Mouse (Mus musculus) liver, embryonic 16.5 days (tissue): ENCODE measurements around the gene Dnah14. TPM values are rescaled to one million over a fixed set of nuclear protein-coding genes. Genes with fewer than 3 reads are reported as not detected.

Source experiments
- ATAC-seq: fragments of 200-750 bp; cut with Nextera tagmentation; 2 replicates; pipeline ENCODE4 v1.8.0; 2017; ENCODE audit warnings: low read depth, mild to moderate bottlenecking, moderate number of reproducible peaks, moderate library complexity
- H3K27ac ChIP-seq: fragments of 300-500 bp; sonication (generic); 2 replicates; pipeline ENCODE4 v1.5.1; 2014; ENCODE audit warnings: mild to moderate bottlenecking, low read length
- H3K27me3 ChIP-seq: fragments of 300-500 bp; sonication (generic); 2 replicates; pipeline ENCODE4 v1.6.1; 2014; ENCODE audit warnings: low read depth, low read length, mixed read lengths; ENCODE audit not compliant: control insufficient read depth, insufficient read depth
- H3K36me3 ChIP-seq: fragments of 300-500 bp; sonication (generic); 2 replicates; pipeline ENCODE4 v1.6.1; 2014; ENCODE audit warnings: mild to moderate bottlenecking; ENCODE audit not compliant: control insufficient read depth, insufficient read depth
- H3K4me1 ChIP-seq: fragments of 300-500 bp; sonication (generic); 2 replicates; pipeline ENCODE4 v1.6.1; 2014; ENCODE audit warnings: low read depth, low read length, mixed read lengths; ENCODE audit not compliant: control insufficient read depth
- H3K4me2 ChIP-seq: fragments of 300-500 bp; sonication (generic); 2 replicates; pipeline ENCODE4 v1.6.1; 2014; ENCODE audit warnings: low read depth, low read length, mixed read lengths
- H3K4me3 ChIP-seq: fragments of 300-500 bp; sonication (generic); 2 replicates; pipeline ENCODE4 v1.5.1; 2014; ENCODE audit warnings: low read depth, mild to moderate bottlenecking, low read length
- H3K9ac ChIP-seq: fragments of 300-500 bp; sonication (generic); 2 replicates; pipeline ENCODE4 v1.6.1; 2014; ENCODE audit warnings: low read depth, low read length
- H3K9me3 ChIP-seq: fragments of 300-500 bp; sonication (generic); replicated peaks from 2 replicates; pipeline ENCODE4 v1.6.1; 2016; ENCODE audit warnings: low read length; ENCODE audit not compliant: control insufficient read depth
- WGBS: fragments of 180-500 bp; shearing (Covaris S2); extraction: QIAGEN DNeasy Blood & Tissue Kit; methylation state at CpG from one replicate; pipeline ENCODE4 v1.1.7; 2014; ENCODE audit not compliant: insufficient replicate concordance; 5-methylcytosine and 5-hydroxymethylcytosine counted together
- polyA plus RNA-seq: library from polyadenylated mRNA; unstranded; fragments of >200 nt; fragmentation: Nextera tagmentation; extraction: Ambion mirVana; gene quantifications from 2 replicates; pipeline ENCODE4 v1.2.1, GENCODE M21; 2015

Dnah14 gene
- polyA plus RNA-seq, 1 experiment from 2014 or later = 2.3 TPM

DNA sequence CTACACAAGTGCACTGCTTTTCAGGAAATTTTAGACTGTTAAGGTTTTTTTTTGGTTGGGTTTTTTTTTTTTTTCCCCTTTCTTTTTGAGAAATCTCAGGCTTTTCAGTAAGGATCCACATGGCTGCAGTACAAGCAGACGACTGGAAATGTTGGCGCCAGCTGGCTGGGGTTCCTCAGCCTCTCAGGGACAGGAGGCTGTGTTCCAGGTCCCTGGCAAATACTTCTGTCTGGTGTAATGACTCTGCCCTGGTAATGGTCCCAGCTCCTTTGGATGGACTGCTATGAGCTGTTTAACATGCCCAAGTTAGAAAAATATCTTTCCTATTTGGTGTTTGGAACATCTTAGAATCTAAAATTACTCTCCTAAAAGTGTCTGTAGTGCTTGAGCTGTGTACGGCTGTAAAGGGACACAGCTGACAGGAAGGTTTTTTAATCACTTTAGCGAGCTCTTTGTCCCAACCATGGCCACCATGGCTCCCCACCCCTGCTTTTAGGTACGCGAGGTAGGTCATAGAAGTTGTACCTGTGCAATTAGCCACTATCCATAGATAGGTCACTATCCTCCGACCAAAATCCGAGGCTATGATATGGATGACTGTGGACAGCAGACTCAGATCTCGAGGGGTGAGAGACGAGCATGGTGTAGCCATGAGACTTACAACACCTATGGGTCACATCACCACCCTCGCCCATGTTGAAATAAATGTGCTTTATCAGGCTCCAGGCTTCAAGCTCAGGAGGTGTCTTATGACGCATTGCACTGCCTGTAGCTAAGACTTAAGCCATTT lies 275.4 kb downstream of the Dnah14 start:
- no peaks in the 10 kb centered on the region; the same call in none of the 2 replicates for H3K4me1 ChIP-seq
- H3K4me2 ChIP-seq = no peak overlapping the region
- H3K27ac ChIP-seq = peak overlapping the region; percentile 72; the same call in 1 of the 2 replicates
- H3K27me3 ChIP-seq = peaks cover 8% of the 10 kb centered on the region
- WGBS = 65% methylated on average over 12 of the region's 12 CpGs
- no peak for ATAC-seq
- H3K9me3 ChIP-seq = no peaks in the 10 kb centered on the region
- no peak overlapping the region for H3K9ac ChIP-seq
- H3K36me3 ChIP-seq = no peaks in the 10 kb centered on the region
- no peak overlapping the region for H3K4me3 ChIP-seq

DNA sequence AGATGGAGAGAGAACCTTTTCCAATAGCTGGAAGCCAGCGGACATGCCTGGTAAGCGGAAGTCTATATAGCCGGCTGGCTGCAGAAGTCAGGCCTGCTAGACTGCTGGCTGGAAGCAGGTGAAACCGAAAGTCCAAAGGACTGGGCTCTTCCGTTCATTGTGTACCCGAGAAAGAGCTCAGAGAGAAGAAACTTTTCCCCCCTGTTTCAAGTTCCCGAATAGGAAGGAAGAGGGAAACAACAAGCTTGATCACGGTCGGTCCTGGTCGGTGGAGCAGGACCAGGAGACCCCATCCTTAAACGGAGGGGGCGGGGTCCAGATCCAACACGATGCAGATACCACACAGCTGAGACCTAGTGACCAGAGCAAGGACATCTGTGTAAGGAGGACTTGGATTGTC lies 276.1 kb downstream of the Dnah14 start:
- peak; percentile 32 for ATAC-seq

DNA sequence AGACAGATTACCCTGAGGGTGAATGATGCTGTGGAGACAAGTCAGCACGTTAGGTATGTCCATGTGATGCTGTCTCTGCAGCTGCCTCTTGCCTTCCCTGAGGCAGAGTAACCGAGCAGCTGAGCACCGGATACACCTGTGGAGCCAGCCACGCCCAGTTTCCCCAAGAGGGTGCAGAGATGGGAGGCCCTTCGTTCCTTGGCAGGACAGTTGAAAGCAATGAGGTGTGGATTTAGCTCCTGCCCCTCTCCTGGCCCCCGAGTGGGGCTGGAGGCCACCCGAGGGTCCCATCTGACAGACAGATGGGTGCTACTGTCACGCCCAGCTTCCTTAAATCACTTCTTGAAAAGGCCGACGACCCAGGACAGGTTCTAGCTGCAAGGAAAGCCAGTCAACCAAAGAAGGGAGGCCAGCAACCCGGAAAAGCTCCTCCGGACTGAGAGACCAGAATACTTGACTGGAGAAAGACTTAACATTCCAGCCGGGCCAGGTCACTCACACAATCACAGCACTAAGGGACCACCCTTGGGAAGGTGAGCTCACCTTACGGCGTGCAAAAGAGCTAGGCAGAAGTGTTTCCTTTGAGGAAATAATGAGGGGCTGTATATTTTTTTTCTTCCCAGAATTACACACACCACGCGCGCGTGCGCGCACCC lies 276.9 kb downstream of the Dnah14 start:
- no peak overlapping the region for H3K9ac ChIP-seq
- 7% methylated on average over 21 of the region's 21 CpGs for WGBS
- H3K27ac ChIP-seq = peak overlapping the region; percentile 72

More for the DNA sequence above, 276.1 kb downstream of the Dnah14 start:
- Histone ChIP-seq H3K4me1 (no peaks in the 10 kb centered on the region; the same call in none of the 2 replicates), H3K4me2 (peak overlapping the region; percentile 51), H3K27me3 (peaks cover 8% of the 10 kb centered on the region), H3K36me3 (no peaks in the 10 kb centered on the region), H3K9ac (peak overlapping the region; percentile 25; the same call in 1 of the 2 replicates), H3K4me3 (peak overlapping the region; percentile 41), H3K9me3 (no peaks in the 10 kb centered on the region), H3K27ac (peak overlapping the region; percentile 72)
- 16% methylated on average over 13 of the region's 13 CpGs for WGBS

GRCm38 (mm10) chr1:181854829-181855228 lies 278.5 kb downstream of the Dnah14 start:
- Histone ChIP-seq H3K4me3 (no peak overlapping the region), H3K27ac (no peak overlapping the region), H3K4me1 (no peaks in the 10 kb centered on the region; the same call in none of the 2 replicates), H3K4me2 (no peak overlapping the region), H3K36me3 (no peaks in the 10 kb centered on the region), H3K9ac (no peak overlapping the region), H3K9me3 (no peaks in the 10 kb centered on the region), H3K27me3 (peaks cover 8% of the 10 kb centered on the region)
- WGBS = 85% methylated on average over 2 of the region's 2 CpGs
- no peak for ATAC-seq

More for the DNA sequence above, 276.9 kb downstream of the Dnah14 start:
- H3K9me3 ChIP-seq = no peaks in the 10 kb centered on the region
- H3K4me2 ChIP-seq = peak overlapping the region; percentile 51
- H3K4me3 ChIP-seq = peak overlapping the region; percentile 41
- no peaks in the 10 kb centered on the region for H3K36me3 ChIP-seq
- ATAC-seq = peak; percentile 70
- H3K4me1 ChIP-seq = no peaks in the 10 kb centered on the region; the same call in none of the 2 replicates
- peaks cover 8% of the 10 kb centered on the region for H3K27me3 ChIP-seq

DNA sequence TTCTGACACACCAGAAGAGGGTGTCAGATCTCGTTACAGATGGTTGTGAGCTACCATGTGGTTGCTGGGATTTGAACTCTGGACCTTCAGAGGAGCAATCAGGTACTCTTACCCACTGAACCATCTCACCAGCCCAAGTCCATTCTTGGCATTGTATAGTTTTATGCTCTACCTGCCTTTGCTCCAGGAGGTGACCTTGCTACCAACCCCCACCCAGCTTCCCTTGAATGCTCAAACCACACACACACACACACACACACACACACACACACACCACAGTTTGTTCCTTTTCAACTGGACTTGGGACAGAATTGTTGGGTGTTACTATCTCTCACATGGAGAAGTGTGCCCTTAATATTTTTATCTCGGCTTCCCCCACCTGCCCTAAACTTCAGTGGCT lies 280.0 kb downstream of the Dnah14 start:
- no peak overlapping the region for H3K4me2 ChIP-seq

DNA sequence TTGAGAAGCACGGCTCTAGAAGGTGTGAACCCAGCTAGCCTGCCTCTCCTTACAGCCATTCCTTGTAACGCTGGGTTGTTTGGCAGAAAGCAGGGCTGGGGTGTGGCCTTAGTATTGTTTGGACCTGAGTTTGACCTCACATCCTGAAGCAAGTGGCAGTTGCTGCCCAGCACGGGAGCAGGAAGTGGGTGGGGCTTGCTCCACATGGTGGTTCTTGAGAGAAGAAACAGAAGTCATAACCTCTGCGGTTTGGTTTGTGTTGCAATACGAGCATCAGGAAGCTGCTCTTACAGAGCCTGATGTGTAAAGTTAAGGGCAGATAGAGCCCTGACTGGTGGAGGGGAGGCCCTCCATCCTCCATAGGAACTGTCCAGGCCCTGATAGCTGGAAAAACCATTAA lies 284.3 kb downstream of the Dnah14 start:
- WGBS = 4% methylated on average over 5 of the region's 5 CpGs
- Histone ChIP-seq H3K36me3 (no peaks in the 10 kb centered on the region), H3K27ac (peak overlapping the region; percentile 44), H3K4me1 (peaks cover 17% of the 10 kb centered on the region), H3K4me3 (no peak overlapping the region), H3K9me3 (no peaks in the 10 kb centered on the region), H3K27me3 (no peaks in the 10 kb centered on the region), H3K9ac (no peak overlapping the region), H3K4me2 (no peak overlapping the region)
- ATAC-seq = peak; percentile 73

More for the DNA sequence above, 280.0 kb downstream of the Dnah14 start:
- Histone ChIP-seq H3K27ac (no peak overlapping the region), H3K36me3 (no peaks in the 10 kb centered on the region), H3K9me3 (no peaks in the 10 kb centered on the region), H3K4me1 (peaks cover 5% of the 10 kb centered on the region), H3K9ac (no peak overlapping the region), H3K4me3 (no peak overlapping the region), H3K27me3 (peaks cover 8% of the 10 kb centered on the region)
- ATAC-seq = no peak
- WGBS = 54% methylated on average over 2 of the region's 2 CpGs

GRCm38 (mm10) chr1:181861181-181861902 lies 285.0 kb downstream of the Dnah14 start:
- Histone ChIP-seq H3K9me3 (no peaks in the 10 kb centered on the region), H3K4me2 (no peak overlapping the region), H3K4me1 (peaks cover 17% of the 10 kb centered on the region), H3K9ac (no peak overlapping the region), H3K27me3 (no peaks in the 10 kb centered on the region), H3K4me3 (no peak overlapping the region), H3K36me3 (no peaks in the 10 kb centered on the region), H3K27ac (peak overlapping the region; percentile 44)
- ATAC-seq = peak; percentile 57
- 21% methylated on average over 2 of the region's 2 CpGs for WGBS

GRCm38 (mm10) chr1:181862676-181863374 lies 286.5 kb downstream of the Dnah14 start:
- no peak for ATAC-seq
- 64% methylated on average over 16 of the region's 16 CpGs for WGBS
- H3K27ac ChIP-seq = no peak overlapping the region

More at GRCm38 (mm10) chr1:181862676-181863374, 286.5 kb downstream of the Dnah14 start:
- Histone ChIP-seq H3K9me3 (no peaks in the 10 kb centered on the region), H3K27me3 (no peaks in the 10 kb centered on the region), H3K9ac (no peak overlapping the region), H3K4me1 (peaks cover 17% of the 10 kb centered on the region), H3K4me3 (no peak overlapping the region), H3K4me2 (no peak overlapping the region), H3K36me3 (no peaks in the 10 kb centered on the region)
